In the genomic region with DNA sequence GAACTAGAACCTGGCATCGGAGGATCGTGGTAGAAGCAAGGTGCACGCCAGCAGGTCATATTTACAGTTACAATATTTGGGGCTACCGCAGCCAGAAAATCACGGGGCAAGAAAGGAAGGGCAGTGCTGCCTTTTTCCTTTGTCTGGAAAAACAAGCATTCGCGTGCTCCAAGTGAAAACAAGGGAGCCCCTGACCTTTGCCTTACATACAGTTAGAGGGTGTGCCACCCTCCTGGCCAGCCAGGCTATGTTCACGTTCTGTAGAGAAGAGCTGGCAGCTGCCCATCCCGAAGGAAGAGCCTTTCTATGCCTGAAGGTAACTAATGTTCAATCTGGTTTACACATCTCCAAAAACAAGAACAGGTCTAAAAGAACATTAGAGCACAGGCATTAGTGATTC, we compare ENCODE assay signal across 26 mouse cellular contexts.
DNase-seq lines count a peak whose midpoint lies in the region; ATAC-seq and TF ChIP-seq lines count a peak whose summit lies in the region.
"Had no signal": no experiment of that assay in that cellular context is flagged by ENCODE, and none has a peak within 500 bp of the region (broad histone marks: within the 10 kb centered on the region; RNA-seq: fewer than 3 reads in every experiment).

No protein-coding gene starts in this region.

- H3K9me3 ChIP-seq in heart, embryonic 10.5 days, result no peaks in the 10 kb centered on the region
- H3K9me3 ChIP-seq in intestine, postnatal 0 days (ENCODE audit: control insufficient read depth), result no peaks in the 10 kb centered on the region
- H3K9me3 ChIP-seq: embryonic facial prominence, embryonic 12.5 days; embryonic facial prominence, embryonic 15.5 days; forebrain, embryonic 12.5 days; forebrain, embryonic 15.5 days; heart, embryonic 12.5 days; heart, embryonic 15.5 days; hindbrain, embryonic 12.5 days; hindbrain, embryonic 15.5 days had no signal

- H3K9ac ChIP-seq in liver, adult 2 months (ENCODE audit: low read depth, low read length), result no peak overlapping the region
- H3K9ac ChIP-seq in intestine, postnatal 0 days (ENCODE audit: low read depth, low read length), result no peak overlapping the region
- H3K9ac ChIP-seq: embryonic facial prominence, embryonic 12.5 days; embryonic facial prominence, embryonic 15.5 days; forebrain, embryonic 12.5 days; forebrain, embryonic 15.5 days; heart, embryonic 12.5 days; heart, embryonic 15.5 days; hindbrain, embryonic 12.5 days; hindbrain, embryonic 15.5 days had no signal

- H3K79me2 ChIP-seq in liver, adult 2 months (ENCODE audit: control insufficient read depth, insufficient read depth, low read length), result no peaks in the 10 kb centered on the region

- H3K4me3 ChIP-seq in heart, embryonic 10.5 days, result no peak overlapping the region
- no peak overlapping the region for H3K4me3 ChIP-seq in liver, adult 2 months (ENCODE audit: insufficient read depth, low read depth, low read length)
- no peak overlapping the region for H3K4me3 ChIP-seq in intestine, postnatal 0 days (ENCODE audit: low read depth, low read length)
- H3K4me3 ChIP-seq in small intestine, adult 2 months (ENCODE audit: low read depth, low read length), result peak overlapping the region; percentile 49
- H3K4me3 ChIP-seq: embryonic facial prominence, embryonic 12.5 days; embryonic facial prominence, embryonic 15.5 days; forebrain, embryonic 12.5 days; forebrain, embryonic 15.5 days; heart, adult 2 months; heart, embryonic 12.5 days; heart, embryonic 15.5 days; hindbrain, embryonic 12.5 days; hindbrain, embryonic 15.5 days had no signal

- peak; percentile 86 for ATAC-seq in intestine, postnatal 0 days
- ATAC-seq: activated CD4-positive, CD25-positive, alpha-beta regulatory T cell, adult 4 months; forebrain, embryonic 15.5 days had no signal

- 0 out of 2 replicates have a peak overlapping the region, but pooled peaks have one; percentile 0 for H3K4me2 ChIP-seq in intestine, postnatal 0 days (replicated peaks; ENCODE audit: low read depth)
- H3K4me2 ChIP-seq: embryonic facial prominence, embryonic 12.5 days; embryonic facial prominence, embryonic 15.5 days; forebrain, embryonic 12.5 days; forebrain, embryonic 15.5 days; heart, embryonic 12.5 days; heart, embryonic 15.5 days; hindbrain, embryonic 12.5 days; hindbrain, embryonic 15.5 days had no signal

- no peak for TF ChIP-seq POLR2A in liver, adult 2 months (IDR thresholded peaks at IDR 0.05; ENCODE audit: extremely low read depth, insufficient read depth, low read length)
- TF ChIP-seq POLR2A in small intestine, adult 2 months (IDR thresholded peaks at IDR 0.05; ENCODE audit: low read depth, low read length), result no peak

- H3K27ac ChIP-seq in heart, embryonic 10.5 days, result peak overlapping the region; percentile 52; the same call in 1 of the 2 replicates
- no peak overlapping the region for H3K27ac ChIP-seq in liver, adult 2 months (replicated peaks; ENCODE audit: insufficient read depth, low read depth, low read length)
- H3K27ac ChIP-seq in intestine, postnatal 0 days (ENCODE audit: low read depth, low read length), result no peak overlapping the region
- no peak overlapping the region for H3K27ac ChIP-seq in small intestine, adult 2 months (ENCODE audit: insufficient read depth, low read depth, low read length)
- H3K27ac ChIP-seq: embryonic facial prominence, embryonic 12.5 days; embryonic facial prominence, embryonic 15.5 days; forebrain, embryonic 12.5 days; forebrain, embryonic 15.5 days; heart, adult 2 months; heart, embryonic 15.5 days; hindbrain, embryonic 12.5 days; hindbrain, embryonic 15.5 days had no signal

- H3K36me3 ChIP-seq in heart, embryonic 10.5 days, result no peaks in the 10 kb centered on the region
- no peaks in the 10 kb centered on the region for H3K36me3 ChIP-seq in liver, adult 2 months (ENCODE audit: control insufficient read depth, insufficient read depth, low read length)
- H3K36me3 ChIP-seq in intestine, postnatal 0 days (ENCODE audit: control insufficient read depth, insufficient read depth), result no peaks in the 10 kb centered on the region
- no peaks in the 10 kb centered on the region for H3K36me3 ChIP-seq in small intestine, adult 2 months (ENCODE audit: control insufficient read depth, insufficient read depth, low read length)
- H3K36me3 ChIP-seq: embryonic facial prominence, embryonic 12.5 days; embryonic facial prominence, embryonic 15.5 days; forebrain, embryonic 12.5 days; forebrain, embryonic 15.5 days; heart, embryonic 12.5 days; heart, embryonic 15.5 days; hindbrain, embryonic 12.5 days; hindbrain, embryonic 15.5 days had no signal

- H3K4me1 ChIP-seq in heart, embryonic 10.5 days, result peaks cover 5% of the 10 kb centered on the region
- peaks cover 3% of the 10 kb centered on the region; the same call in 1 of the 2 replicates for H3K4me1 ChIP-seq in liver, adult 2 months (ENCODE audit: control insufficient read depth, insufficient read depth, low read length)
- 0 out of 2 replicates have a peak, but pooled peaks cover 10% of the 10 kb centered on the region for H3K4me1 ChIP-seq in intestine, postnatal 0 days (replicated peaks; ENCODE audit: control insufficient read depth, insufficient read depth, low read length)
- H3K4me1 ChIP-seq in small intestine, adult 2 months (ENCODE audit: control insufficient read depth, insufficient read depth, insufficient read length, low read length), result 0 out of 2 replicates have a peak, but pooled peaks cover 2% of the 10 kb centered on the region
- H3K4me1 ChIP-seq: embryonic facial prominence, embryonic 12.5 days; embryonic facial prominence, embryonic 15.5 days; forebrain, embryonic 15.5 days; heart, embryonic 15.5 days; hindbrain, embryonic 12.5 days; hindbrain, embryonic 15.5 days had no signal

- TF ChIP-seq CTCF in liver, adult 2 months (IDR thresholded peaks at IDR 0.05; ENCODE audit: low read depth, low read length), result no peak
- TF ChIP-seq CTCF in intestine, postnatal 0 days (IDR thresholded peaks at IDR 0.05; ENCODE audit: low read depth), result no peak
- no peak for TF ChIP-seq CTCF in small intestine, adult 2 months (IDR thresholded peaks at IDR 0.05; ENCODE audit: extremely low read depth, insufficient read length, insufficient replicate concordance, low read depth, low read length)

- 78% methylated on average over 9 of the region's 9 CpGs for WGBS in heart, embryonic 10.5 days
- WGBS in liver, adult 2 months, result 25% methylated on average over 9 of the region's 9 CpGs
- WGBS in intestine, postnatal 0 days, result 49% methylated on average over 9 of the region's 9 CpGs
- WGBS in small intestine, adult 2 months, result 23% methylated on average over 9 of the region's 9 CpGs

- no peak for DNase-seq in heart, embryonic 10.5 days (ENCODE audit: low spot score)
- no peak for DNase-seq in heart, postnatal 4 days
- DNase-seq in liver, adult 2 months (ENCODE audit: extremely low read depth, low read depth, low spot score), result peak; percentile 70
- DNase-seq in liver, result no peak
- DNase-seq in layer of hippocampus, adult 9-10 months (ENCODE audit: low spot score), result no peak
- no peak for DNase-seq in embryo, embryonic 10 days (ENCODE audit: low spot score)
- DNase-seq: adrenal gland, adult 8-10 months; adrenal gland, postnatal 36 days; cerebellum, adult 18-20 months; cerebellum, adult 9-10 months; cerebellum, postnatal 14 days; gastrocnemius, postnatal 10 days; gastrocnemius, postnatal 36 days; heart, adult 2 months; heart, postnatal 14 days had no signal

- no peaks in the 10 kb centered on the region for H3K27me3 ChIP-seq in heart, embryonic 10.5 days (ENCODE audit: insufficient read depth, poor library complexity, severe bottlenecking)
- no peaks in the 10 kb centered on the region for H3K27me3 ChIP-seq in liver, adult 2 months (ENCODE audit: control insufficient read depth, insufficient read depth, low read length)
- no peaks in the 10 kb centered on the region for H3K27me3 ChIP-seq in intestine, postnatal 0 days (replicated peaks; ENCODE audit: control insufficient read depth, insufficient read depth, low read length)
- no peaks in the 10 kb centered on the region for H3K27me3 ChIP-seq in small intestine, adult 2 months (ENCODE audit: control insufficient read depth, insufficient read depth, low read length)
- H3K27me3 ChIP-seq: embryonic facial prominence, embryonic 12.5 days; embryonic facial prominence, embryonic 15.5 days; forebrain, embryonic 15.5 days; heart, embryonic 12.5 days; heart, embryonic 15.5 days; hindbrain, embryonic 15.5 days had no signal
